8 mouse cellular contexts compared by ENCODE assay signal in the genomic region with DNA sequence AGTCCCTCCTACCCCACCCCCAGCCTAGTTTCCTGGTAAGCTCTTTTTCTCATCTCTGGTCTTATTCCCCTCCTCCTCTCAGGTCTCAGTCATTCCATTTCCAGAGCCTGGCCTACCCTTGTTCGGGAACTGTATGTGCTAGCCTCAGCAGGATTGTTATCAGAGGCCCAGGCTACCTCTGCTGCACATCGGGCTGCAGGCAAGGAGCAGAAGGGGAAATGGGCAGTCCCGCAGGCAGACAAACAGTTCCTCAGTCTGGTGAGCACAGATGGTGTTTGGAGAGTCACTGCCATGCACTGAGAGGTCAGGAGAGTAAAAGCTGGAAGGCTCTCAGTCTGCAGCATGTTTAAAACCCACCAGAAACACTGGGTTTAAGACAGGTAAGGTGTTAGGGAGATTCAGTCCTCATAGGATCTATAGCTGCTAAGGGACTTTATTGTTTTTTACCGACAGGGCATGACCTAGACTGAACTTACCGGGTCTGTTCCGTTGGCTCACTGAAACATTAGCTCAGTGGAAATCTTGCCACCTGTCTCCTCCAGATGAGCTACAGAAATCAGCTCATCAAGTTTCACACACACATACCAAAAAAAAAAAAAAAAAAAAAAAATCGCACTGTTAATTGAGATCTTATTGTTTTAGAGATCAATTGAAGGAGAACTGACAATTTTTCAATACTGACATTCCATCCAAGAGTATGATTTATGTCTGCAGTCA.
A peak's percentile ranks its signal among the peaks of the same experiment; 100 is the strongest.
DNase-seq lines count a peak whose midpoint lies in the region; ATAC-seq and TF ChIP-seq lines count a peak whose summit lies in the region.

No protein-coding gene starts in this region.

- H3K4me1 ChIP-seq in heart, embryonic 11.5 days (ENCODE audit: control insufficient read depth, insufficient read depth, low read length): peaks cover 11% of the 10 kb centered on the region
- H3K4me1 ChIP-seq in thymus, adult 2 months (replicated peaks; ENCODE audit: control insufficient read depth, insufficient read depth, low read length): peaks cover 13% of the 10 kb centered on the region

- no peaks in the 10 kb centered on the region for H3K27me3 ChIP-seq in heart, embryonic 11.5 days (ENCODE audit: control insufficient read depth, insufficient read depth, low read length)
- H3K27me3 ChIP-seq in thymus, adult 2 months (ENCODE audit: control insufficient read depth, insufficient read depth, low read length): no peaks in the 10 kb centered on the region

- no peak overlapping the region for H3K9ac ChIP-seq in heart, embryonic 11.5 days (ENCODE audit: low read depth, low read length)

- ATAC-seq in heart, embryonic 11.5 days (replicated peaks; ENCODE audit: insufficient number of reproducible peaks, low FRiP score, low TSS enrichment): no peak

- H3K4me3 ChIP-seq in heart, embryonic 11.5 days (ENCODE audit: low read depth, low read length): no peak overlapping the region
- H3K4me3 ChIP-seq in thymus, adult 2 months (ENCODE audit: control insufficient read depth, insufficient read depth, low read length): no peak overlapping the region

- TF ChIP-seq POLR2A in thymus, adult 2 months (IDR thresholded peaks at IDR 0.05; ENCODE audit: control insufficient read depth, extremely low read depth, insufficient read depth, low read length, poor library complexity): no peak

- no peak for TF ChIP-seq CTCF in thymus, adult 2 months (IDR thresholded peaks at IDR 0.05; ENCODE audit: borderline replicate concordance, control insufficient read depth, extremely low read depth, insufficient read depth, low read length, poor library complexity)

- H3K4me2 ChIP-seq in heart, embryonic 11.5 days: no peak overlapping the region

- no peaks in the 10 kb centered on the region for H3K9me3 ChIP-seq in heart, embryonic 11.5 days (replicated peaks; ENCODE audit: control insufficient read depth, low read length)

- intact Hi-C loops in heart, postnatal 25 days (cut with DNase I): no loop called here

- 0 out of 2 replicates have a peak overlapping the region, but pooled peaks have one; percentile 16 for H3K27ac ChIP-seq in heart, embryonic 11.5 days (ENCODE audit: low read depth, low read length)
- peak overlapping the region; percentile 4; the same call in 1 of the 2 replicates for H3K27ac ChIP-seq in thymus, adult 2 months (ENCODE audit: control insufficient read depth, insufficient read depth, low read length)

- no peak for DNase-seq in heart, postnatal 25 days (ENCODE audit: low spot score)
- DNase-seq in thymus, adult 2 months: peak; percentile 35
- no peak for DNase-seq in thymus, adult 18-20 months
- DNase-seq in liver: peak; percentile 74
- peak; percentile 50 to 52 for DNase-seq in thymus, postnatal 36 days
- no peak for DNase-seq in frontal cortex, postnatal 10 days (ENCODE audit: low spot score in 2 of 2)
- no peak for DNase-seq in kidney, adult 8-10 months

- no peaks in the 10 kb centered on the region for H3K36me3 ChIP-seq in heart, embryonic 11.5 days (ENCODE audit: control insufficient read depth, insufficient read depth, low read length)
- H3K36me3 ChIP-seq in thymus, adult 2 months (ENCODE audit: control insufficient read depth, insufficient read depth, low read length): no peaks in the 10 kb centered on the region

- WGBS in heart, embryonic 11.5 days (ENCODE audit: insufficient replicate concordance): 44% methylated on average over 7 of the region's 7 CpGs
- WGBS in thymus, adult 2 months: 11% methylated on average over 7 of the region's 7 CpGs

Comparison
In these comparisons a context has a peak if more than half of its experiments do, and no peak if none do; other contexts are left out.
1. DNase-seq: peak in thymus, adult 2 months (single experiment), liver (single experiment) and thymus, postnatal 36 days (2 of 2); none in heart, postnatal 25 days (single experiment), thymus, adult 18-20 months (0 of 2), frontal cortex, postnatal 10 days (0 of 2) and kidney, adult 8-10 months (0 of 2).